Comparison of ENCODE assay signal across 33 mouse cellular contexts in the genomic region with DNA sequence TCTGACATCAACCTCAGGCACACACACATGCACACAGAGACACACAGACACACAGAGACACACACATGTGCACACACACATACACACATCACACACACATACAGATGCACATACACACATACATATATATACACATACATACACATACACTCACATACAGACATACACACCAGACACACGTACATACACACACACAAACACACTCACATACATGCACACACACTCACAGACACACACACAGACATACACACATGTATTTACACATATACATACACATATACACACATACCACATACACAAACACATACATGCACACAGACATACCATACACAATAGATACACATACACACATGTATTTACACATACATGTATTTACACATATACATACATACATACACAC.
"Had no signal": no experiment of that assay in that cellular context is flagged by ENCODE, and none has a peak within 500 bp of the region (broad histone marks: within the 10 kb centered on the region; RNA-seq: fewer than 3 reads in every experiment).

No protein-coding gene starts in this region.

- H3K27ac ChIP-seq: heart, embryonic 13.5 days; heart, embryonic 15.5 days; hindbrain, embryonic 10.5 days; hindbrain, embryonic 12.5 days; hindbrain, embryonic 13.5 days; hindbrain, embryonic 14.5 days; hindbrain, embryonic 15.5 days; hindbrain, postnatal 0 days; intestine, embryonic 15.5 days; kidney, embryonic 15.5 days; kidney, postnatal 0 days; layer of hippocampus, adult 2 months; left cerebral cortex, adult 2 months had no signal

- H3K9me3 ChIP-seq: heart, embryonic 13.5 days; heart, embryonic 15.5 days; hindbrain, embryonic 10.5 days; hindbrain, embryonic 12.5 days; hindbrain, embryonic 13.5 days; hindbrain, embryonic 15.5 days; intestine, embryonic 15.5 days; kidney, embryonic 15.5 days had no signal

- H3K4me3 ChIP-seq: heart, embryonic 13.5 days; heart, embryonic 15.5 days; hindbrain, embryonic 10.5 days; hindbrain, embryonic 12.5 days; hindbrain, embryonic 13.5 days; hindbrain, embryonic 15.5 days; intestine, embryonic 15.5 days; kidney, embryonic 15.5 days; layer of hippocampus, adult 2 months; left cerebral cortex, adult 2 months had no signal

- H3K36me3 ChIP-seq: heart, embryonic 13.5 days; heart, embryonic 15.5 days; hindbrain, embryonic 10.5 days; hindbrain, embryonic 12.5 days; hindbrain, embryonic 13.5 days; hindbrain, embryonic 15.5 days; intestine, embryonic 15.5 days; kidney, embryonic 15.5 days had no signal

- H3K9ac ChIP-seq: heart, embryonic 13.5 days; heart, embryonic 15.5 days; hindbrain, embryonic 12.5 days; hindbrain, embryonic 13.5 days; hindbrain, embryonic 14.5 days; hindbrain, embryonic 15.5 days; intestine, embryonic 15.5 days; kidney, embryonic 15.5 days had no signal

- ATAC-seq: hindbrain, embryonic 16.5 days; hindbrain, postnatal 0 days; inflammation-experienced regulatory T-cells, adult 6 months; intestine, embryonic 15.5 days; intestine, embryonic 16.5 days; intestine, postnatal 0 days had no signal

- DNase-seq: heart, postnatal 10 days; heart, postnatal 14 days; heart, postnatal 36 days; heart, postnatal 4 days; kidney, adult 11 months; kidney, adult 18-20 months; kidney, adult 2 months; kidney, adult 8-10 months; kidney, adult 9 months; kidney, postnatal 10 days; kidney, postnatal 14 days; kidney, postnatal 25 days; kidney, postnatal 36 days; kidney, postnatal 4 days; layer of hippocampus, adult 9-11 months; layer of hippocampus, postnatal 36 days had no signal

- H3K4me2 ChIP-seq: heart, embryonic 13.5 days; heart, embryonic 15.5 days; hindbrain, embryonic 12.5 days; hindbrain, embryonic 13.5 days; hindbrain, embryonic 14.5 days; hindbrain, embryonic 15.5 days; intestine, embryonic 15.5 days; kidney, embryonic 15.5 days had no signal

- H3K27me3 ChIP-seq: hindbrain, embryonic 15.5 days; intestine, embryonic 15.5 days had no signal
